Mouse (Mus musculus): ENCODE results near the gene Slc29a1. TPM values are rescaled to one million over a fixed set of nuclear protein-coding genes. Genes with fewer than 3 reads are reported as not detected.
A peak's percentile ranks its signal among the peaks of the same experiment; 100 is the strongest.

The Slc29a1 gene
- polyA plus RNA-seq, 1 experiment from 2014 or later: 49.4 TPM

GRCm38 (mm10) chr17:45551816-45552451, 47.5 kb downstream of the Slc29a1 start:
- no peaks in the 10 kb centered on the region for H3K36me3 ChIP-seq (ENCODE audit: control insufficient read depth, insufficient read depth, low read length)
- H3K9ac ChIP-seq (ENCODE audit: low read length): no peak overlapping the region
- peak; percentile 62 for ATAC-seq (ENCODE audit: low FRiP score, low TSS enrichment)
- peaks cover 3% of the 10 kb centered on the region; the same call in 1 of the 2 replicates for H3K4me1 ChIP-seq (replicated peaks; ENCODE audit: control insufficient read depth, insufficient read depth)
- H3K27me3 ChIP-seq (ENCODE audit: control insufficient read depth, insufficient read depth, low read length): no peaks in the 10 kb centered on the region; the same call in 1 of the 2 replicates
- H3K27ac ChIP-seq (replicated peaks): no peak overlapping the region
- no peaks in the 10 kb centered on the region for H3K9me3 ChIP-seq (ENCODE audit: control insufficient read depth, low read length)
- 6% methylated on average over 8 of the region's 8 CpGs for WGBS
- H3K4me2 ChIP-seq (replicated peaks; ENCODE audit: low read depth): no peak overlapping the region
- peak; percentile 94 for TF ChIP-seq CTCF (IDR thresholded peaks at IDR 0.05; ENCODE audit: low read depth)
- no peak for TF ChIP-seq EP300 (optimal IDR thresholded peaks at IDR 0.05)
- peak; percentile 82 for DNase-seq (ENCODE audit: low spot score)
- H3K4me3 ChIP-seq (ENCODE audit: low read depth, low read length): no peak overlapping the region

- H3K4me2 ChIP-seq (replicated peaks; ENCODE audit: low read depth): no peak overlapping the region
- no peak overlapping the region for H3K4me3 ChIP-seq (ENCODE audit: low read depth, low read length)
- no peaks in the 10 kb centered on the region for H3K36me3 ChIP-seq (ENCODE audit: control insufficient read depth, insufficient read depth, low read length)
- TF ChIP-seq EP300 (optimal IDR thresholded peaks at IDR 0.05) (no peak), CTCF (IDR thresholded peaks at IDR 0.05; ENCODE audit: low read depth) (no peak)
- no peak overlapping the region for H3K27ac ChIP-seq (replicated peaks)
- H3K27me3 ChIP-seq (ENCODE audit: control insufficient read depth, insufficient read depth, low read length): no peaks in the 10 kb centered on the region; the same call in 1 of the 2 replicates
- DNase-seq (ENCODE audit: low spot score) (no peak), ATAC-seq (ENCODE audit: low FRiP score, low TSS enrichment) (no peak)
- H3K4me1 ChIP-seq (replicated peaks; ENCODE audit: control insufficient read depth, insufficient read depth): peaks cover 3% of the 10 kb centered on the region; the same call in 1 of the 2 replicates
- H3K9ac ChIP-seq (ENCODE audit: low read length): no peak overlapping the region
- WGBS: 62% methylated on average over 7 of the region's 7 CpGs
- no peaks in the 10 kb centered on the region for H3K9me3 ChIP-seq (ENCODE audit: control insufficient read depth, low read length)
Observed at GRCm38 (mm10) chr17:45551249-45551796, 48.1 kb downstream of the Slc29a1 start.

DNA sequence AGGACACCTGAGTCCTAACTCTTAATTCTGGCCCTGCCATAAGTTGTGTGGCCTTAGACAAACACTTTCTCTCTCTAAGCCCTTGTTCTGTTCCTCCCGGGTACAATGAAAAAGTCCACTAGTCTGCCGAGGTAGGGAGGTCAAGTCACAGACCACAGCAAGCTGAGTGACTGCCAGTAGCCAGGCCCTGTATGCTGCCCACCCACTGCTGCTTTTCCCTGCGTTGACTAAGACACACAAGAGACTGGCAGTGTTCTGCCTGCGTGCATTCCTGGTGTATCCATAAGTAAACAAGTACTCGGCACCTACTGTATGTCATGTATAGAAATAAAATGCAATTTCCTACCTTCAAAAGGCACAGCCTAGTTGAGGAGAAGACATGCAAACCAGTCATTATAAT, 49.2 kb downstream of the Slc29a1 start:
- 9% methylated on average over 5 of the region's 5 CpGs for WGBS
- Histone ChIP-seq H3K9ac (ENCODE audit: low read length) (no peak overlapping the region), H3K4me2 (replicated peaks; ENCODE audit: low read depth) (no peak overlapping the region), H3K4me1 (replicated peaks; ENCODE audit: control insufficient read depth, insufficient read depth) (no peaks in the 10 kb centered on the region), H3K4me3 (ENCODE audit: low read depth, low read length) (no peak overlapping the region), H3K27ac (replicated peaks) (no peak overlapping the region), H3K27me3 (ENCODE audit: control insufficient read depth, insufficient read depth, low read length) (peaks cover 8% of the 10 kb centered on the region; the same call in 1 of the 2 replicates), H3K9me3 (ENCODE audit: control insufficient read depth, low read length) (no peaks in the 10 kb centered on the region), H3K36me3 (ENCODE audit: control insufficient read depth, insufficient read depth, low read length) (no peaks in the 10 kb centered on the region)
- no peak for ATAC-seq (ENCODE audit: low FRiP score, low TSS enrichment)
- TF ChIP-seq CTCF (IDR thresholded peaks at IDR 0.05; ENCODE audit: low read depth) (no peak), EP300 (optimal IDR thresholded peaks at IDR 0.05) (no peak)
- DNase-seq (ENCODE audit: low spot score): no peak

DNA sequence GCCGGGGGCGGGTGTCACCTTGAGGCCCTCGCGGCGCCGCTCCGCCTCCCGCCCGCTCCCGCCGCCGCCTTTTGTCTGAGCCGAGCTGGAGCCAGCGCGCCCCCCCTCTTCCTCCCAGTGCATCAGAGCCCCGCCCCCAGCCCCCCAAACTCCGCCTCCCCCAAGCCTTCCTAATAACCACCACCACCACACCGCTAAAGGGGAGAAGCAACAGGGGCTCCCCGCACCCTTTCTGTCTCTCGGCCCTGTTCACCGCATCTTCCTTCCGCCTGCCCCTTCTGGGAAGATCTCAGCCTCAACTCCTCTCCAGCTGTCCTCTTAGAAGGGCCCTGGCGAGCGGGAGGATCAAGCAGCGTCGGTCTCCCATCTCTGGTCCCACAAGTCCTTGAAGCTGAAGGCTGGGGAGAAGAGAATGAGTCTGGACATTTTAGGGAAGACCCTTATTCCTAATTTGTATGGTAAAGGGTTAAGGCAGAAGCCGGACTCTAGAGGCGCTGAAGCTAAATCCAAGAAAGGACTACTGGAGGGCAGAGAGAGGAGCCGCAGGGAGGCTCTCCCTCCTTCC, 49.7 kb downstream of the Slc29a1 start, which contains the start of gene Tmem151b:
TSS of gene Tmem151b (minus strand) at position 61 of the 565 bp plus-strand sequence.
- DNase-seq (ENCODE audit: low spot score): no peak
- H3K9me3 ChIP-seq (ENCODE audit: control insufficient read depth, low read length): no peaks in the 10 kb centered on the region
- 4% methylated on average over 20 of the region's 29 CpGs for WGBS
- H3K27ac ChIP-seq (replicated peaks): no peak within 1 kb of the TSS
- H3K4me1 ChIP-seq (replicated peaks; ENCODE audit: control insufficient read depth, insufficient read depth): no peaks in the 10 kb centered on the region
- TF ChIP-seq EP300 (optimal IDR thresholded peaks at IDR 0.05) (no peak), CTCF (IDR thresholded peaks at IDR 0.05; ENCODE audit: low read depth) (peak; percentile 17; the same call in 1 of the 2 replicates)
- H3K36me3 ChIP-seq (ENCODE audit: control insufficient read depth, insufficient read depth, low read length): no peaks in the 10 kb centered on the region
- peak within 1 kb of the TSS; percentile 56 for H3K4me3 ChIP-seq (ENCODE audit: low read depth, low read length)
- H3K4me2 ChIP-seq (replicated peaks; ENCODE audit: low read depth): peak within 1 kb of the TSS; percentile 95
- peak within 1 kb of the TSS; percentile 59 for H3K9ac ChIP-seq (ENCODE audit: low read length)
- H3K27me3 ChIP-seq (ENCODE audit: control insufficient read depth, insufficient read depth, low read length): peaks cover 10% of the 10 kb centered on the region; the same call in 1 of the 2 replicates
- ATAC-seq (ENCODE audit: low FRiP score, low TSS enrichment): no peak

DNA sequence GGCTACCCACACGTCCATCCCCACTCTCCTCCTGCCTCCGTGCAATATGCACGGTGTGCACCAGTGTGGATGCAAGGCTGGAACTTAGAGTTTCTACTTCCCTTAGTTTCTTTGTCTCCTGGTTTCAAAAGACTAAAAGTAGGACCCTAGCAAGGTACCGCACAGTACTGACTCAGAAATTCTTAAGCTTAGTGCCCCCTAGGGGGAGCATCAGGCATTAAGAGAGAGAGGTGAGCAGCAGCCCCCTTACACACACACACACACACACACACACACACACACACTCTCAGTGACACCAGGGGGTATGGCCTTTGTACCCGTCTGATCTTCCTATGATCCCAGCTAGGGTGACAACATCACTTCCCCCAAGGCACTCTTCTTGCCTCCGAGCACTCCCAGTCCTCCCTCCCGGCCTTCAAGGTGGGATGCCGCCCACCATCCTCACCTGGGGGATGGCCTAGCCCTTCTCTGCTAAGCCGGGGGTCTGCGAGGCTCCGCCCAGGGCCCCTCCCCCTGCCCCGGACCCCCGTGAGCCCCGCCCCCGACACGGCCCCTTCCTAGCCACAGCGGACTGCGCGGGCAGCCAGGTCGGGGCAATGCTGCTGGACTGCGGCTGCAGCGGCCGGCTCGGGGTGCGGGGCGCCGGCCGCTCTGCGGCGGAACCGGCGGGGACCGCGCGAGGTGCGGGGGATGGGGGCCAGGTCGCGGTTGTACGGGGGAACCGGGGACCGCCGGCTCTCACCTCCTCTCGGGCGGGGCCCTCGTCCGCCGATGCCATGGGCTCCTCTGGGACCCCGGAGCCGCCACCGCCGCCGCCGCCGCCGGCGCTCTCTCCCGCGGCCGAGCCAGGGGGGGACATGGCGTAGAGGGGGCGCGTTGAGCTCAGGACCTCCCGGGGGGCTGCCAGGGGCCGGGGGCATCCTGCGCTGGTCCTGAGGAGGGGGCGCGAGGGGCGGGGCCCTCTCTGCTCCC, 50.6 kb downstream of the Slc29a1 start:
- Histone ChIP-seq H3K9me3 (ENCODE audit: control insufficient read depth, low read length) (no peaks in the 10 kb centered on the region), H3K4me2 (replicated peaks; ENCODE audit: low read depth) (peak overlapping the region; percentile 95), H3K27ac (replicated peaks) (no peak overlapping the region), H3K4me3 (ENCODE audit: low read depth, low read length) (peak overlapping the region; percentile 56), H3K9ac (ENCODE audit: low read length) (peak overlapping the region; percentile 59), H3K27me3 (ENCODE audit: control insufficient read depth, insufficient read depth, low read length) (peaks cover 10% of the 10 kb centered on the region; the same call in 1 of the 2 replicates), H3K4me1 (replicated peaks; ENCODE audit: control insufficient read depth, insufficient read depth) (no peaks in the 10 kb centered on the region), H3K36me3 (ENCODE audit: control insufficient read depth, insufficient read depth, low read length) (no peaks in the 10 kb centered on the region)
- 3% methylated on average over 35 of the region's 68 CpGs for WGBS
- ATAC-seq (ENCODE audit: low FRiP score, low TSS enrichment) (no peak; the same call in 1 of the 2 replicates), DNase-seq (ENCODE audit: low spot score) (no peak)
- no peak for TF ChIP-seq EP300 (optimal IDR thresholded peaks at IDR 0.05)
- peak; percentile 53 for TF ChIP-seq CTCF (IDR thresholded peaks at IDR 0.05; ENCODE audit: low read depth)

Measured in stomach, postnatal 0 days (tissue).